Mouse (Mus musculus): ENCODE measurements at regions not wholly inside any gene's neighbourhood (a gene's known extent, or its start where the extent isn't known, plus 50 kb on each side); places are given as distances from the start of the nearest gene placed in this dataset.

GRCm38 (mm10) chr3:37915673-37916072 lies 191.4 kb upstream of the Gm5148 start:
- DNase-seq (ENCODE audit: low read depth), result no peak

- no peak for DNase-seq (ENCODE audit: low read depth)
Observed at GRCm38 (mm10) chr3:37914136-37914535, 189.8 kb upstream of the Gm5148 start.

- no peak for DNase-seq (ENCODE audit: low read depth)
Observed at GRCm38 (mm10) chr3:37909821-37910220, 185.5 kb upstream of the Gm5148 start.

- DNase-seq (ENCODE audit: low read depth), result no peak
Observed at GRCm38 (mm10) chr3:37909008-37909407, 184.7 kb upstream of the Gm5148 start.

- DNase-seq (ENCODE audit: low read depth), result no peak
Observed at GRCm38 (mm10) chr3:37908456-37908855, 184.2 kb upstream of the Gm5148 start.

- DNase-seq (ENCODE audit: low read depth), result no peak
Observed at GRCm38 (mm10) chr3:37907432-37908088, 183.3 kb upstream of the Gm5148 start.

- no peak for DNase-seq (ENCODE audit: low read depth)
Observed at GRCm38 (mm10) chr3:37906806-37907251, 182.5 kb upstream of the Gm5148 start.

GRCm38 (mm10) chr3:37904188-37904587 lies 179.9 kb upstream of the Gm5148 start:
- no peak for DNase-seq (ENCODE audit: low read depth)

- DNase-seq (ENCODE audit: low read depth), result no peak
Observed at GRCm38 (mm10) chr3:37903482-37903881, 179.2 kb upstream of the Gm5148 start.

DNA sequence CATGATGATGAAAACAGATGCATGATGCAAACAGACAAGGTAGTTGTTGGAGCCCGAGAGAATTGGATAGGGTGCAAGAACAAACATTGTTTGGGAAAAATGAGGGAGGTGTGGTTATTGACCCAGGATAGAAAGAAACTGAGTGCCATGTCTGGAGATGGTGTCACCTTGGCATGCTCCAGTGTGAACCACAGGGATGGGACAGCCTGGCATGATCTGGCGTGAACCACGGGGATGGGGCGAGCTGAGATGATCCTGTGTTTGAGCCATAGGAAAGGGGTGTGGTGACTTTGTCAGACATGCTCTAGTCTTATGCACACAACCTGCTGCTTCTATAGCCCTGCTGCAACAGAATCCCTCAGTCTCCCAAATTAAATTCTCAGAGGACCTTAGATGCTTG lies 178.7 kb upstream of the Gm5148 start:
- DNase-seq (ENCODE audit: low read depth), result no peak

- no peak for DNase-seq (ENCODE audit: low read depth)
Observed at GRCm38 (mm10) chr3:37897392-37897791, 173.1 kb upstream of the Gm5148 start.

- no peak for DNase-seq (ENCODE audit: low read depth)
Observed at GRCm38 (mm10) chr3:37896821-37897311, 172.6 kb upstream of the Gm5148 start.

DNA sequence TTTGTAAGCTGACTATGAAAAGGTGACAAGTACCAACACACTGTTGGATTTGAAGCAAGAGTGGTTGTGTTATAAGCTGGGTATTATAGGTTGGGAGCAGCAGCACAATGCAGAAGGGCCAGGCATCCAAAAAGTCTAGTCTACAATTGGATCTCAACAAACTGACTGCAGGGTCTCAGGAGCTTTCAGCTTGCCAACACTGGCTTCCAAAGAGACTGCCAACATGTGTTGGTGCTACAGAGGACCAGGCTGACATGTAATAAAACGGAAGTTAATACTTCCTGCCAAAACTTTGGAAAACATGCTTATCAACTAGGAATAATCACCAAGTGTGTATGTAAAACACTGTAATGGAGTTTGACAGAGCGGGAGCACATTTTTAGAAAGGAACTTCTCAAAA lies 170.3 kb upstream of the Gm5148 start:
- no peak for DNase-seq (ENCODE audit: low read depth)

- DNase-seq (ENCODE audit: low read depth), result no peak
Observed at GRCm38 (mm10) chr3:37890202-37890601, 165.9 kb upstream of the Gm5148 start.

GRCm38 (mm10) chr3:37888455-37888854 lies 164.2 kb upstream of the Gm5148 start:
- DNase-seq (ENCODE audit: low read depth), result no peak

- no peak for DNase-seq (ENCODE audit: low read depth)
Observed at GRCm38 (mm10) chr3:37887711-37888110, 163.4 kb upstream of the Gm5148 start.

DNA sequence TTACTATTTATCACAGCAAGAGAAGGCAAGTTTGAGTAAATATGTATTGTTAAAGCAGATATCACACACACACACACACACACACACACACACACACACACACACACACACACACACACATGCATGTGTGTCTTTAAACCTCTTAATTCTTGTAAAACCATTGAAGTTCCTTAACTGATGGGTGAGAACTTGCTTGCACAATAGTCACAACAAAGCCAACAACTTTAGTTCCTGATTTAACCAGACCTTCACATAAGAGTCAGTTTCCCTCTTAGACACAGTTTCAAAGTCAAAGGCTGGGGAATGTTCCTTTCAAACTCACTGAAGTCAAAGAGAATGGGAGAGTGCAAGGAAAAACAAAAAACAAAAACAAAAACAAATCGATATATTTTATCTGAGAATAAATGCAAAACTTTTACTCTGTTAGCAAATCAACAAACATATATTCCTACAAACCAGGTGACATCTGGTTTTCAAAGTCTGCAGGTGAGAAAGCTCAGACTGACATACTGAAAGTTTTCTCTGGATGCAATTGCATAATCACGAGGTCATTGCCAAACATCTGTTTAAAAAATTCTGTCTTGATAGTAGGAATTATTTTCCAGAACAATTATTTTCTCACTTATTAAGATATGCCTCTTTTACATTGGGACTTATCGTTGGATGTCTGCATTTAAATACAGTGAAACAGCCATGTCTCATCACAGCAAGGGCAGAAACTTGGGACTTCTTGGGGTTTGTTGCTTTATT lies 162.6 kb upstream of the Gm5148 start:
- no peak for DNase-seq (ENCODE audit: low read depth)

DNA sequence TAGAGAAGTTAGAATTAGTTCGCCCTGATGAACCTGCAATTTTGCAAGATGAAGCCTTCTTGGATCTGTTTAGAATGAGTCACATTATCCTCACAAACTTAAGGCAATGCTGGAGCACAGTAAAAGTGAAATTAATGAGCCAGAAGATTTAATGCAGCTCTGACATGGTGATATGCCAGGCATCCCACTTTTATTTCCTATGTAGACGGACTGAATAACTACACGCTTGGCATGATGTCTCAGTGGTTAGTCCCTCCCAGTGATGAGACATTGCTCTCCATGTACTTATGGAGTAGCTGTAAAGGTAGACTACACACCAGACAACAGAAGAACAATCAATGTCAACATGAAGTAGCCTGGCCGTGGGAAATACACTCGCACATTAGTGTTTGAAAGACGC lies 161.5 kb upstream of the Gm5148 start:
- DNase-seq (ENCODE audit: low read depth), result no peak

DNA sequence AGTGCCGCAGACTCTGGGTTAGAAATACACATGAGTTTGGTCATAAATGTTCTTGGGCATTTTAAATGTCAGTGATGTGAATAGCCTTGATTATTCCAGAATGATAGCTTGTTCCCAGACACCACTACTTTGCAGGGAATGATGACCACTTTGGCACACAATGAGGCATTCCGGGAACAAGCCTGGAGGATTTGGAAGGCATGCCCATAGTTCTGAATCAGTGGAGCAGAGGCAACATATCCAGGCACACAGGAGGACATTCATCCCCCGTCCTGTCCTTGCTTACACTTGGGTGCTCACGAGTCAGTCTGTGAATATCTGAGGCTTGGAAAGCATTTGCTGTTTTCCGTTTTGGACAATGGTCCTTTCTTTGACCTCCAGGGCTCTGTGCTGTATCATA lies 158.1 kb upstream of the Gm5148 start:
- DNase-seq (ENCODE audit: low read depth), result no peak

GRCm38 (mm10) chr3:37881016-37881415 lies 156.7 kb upstream of the Gm5148 start:
- no peak for DNase-seq (ENCODE audit: low read depth)

DNA sequence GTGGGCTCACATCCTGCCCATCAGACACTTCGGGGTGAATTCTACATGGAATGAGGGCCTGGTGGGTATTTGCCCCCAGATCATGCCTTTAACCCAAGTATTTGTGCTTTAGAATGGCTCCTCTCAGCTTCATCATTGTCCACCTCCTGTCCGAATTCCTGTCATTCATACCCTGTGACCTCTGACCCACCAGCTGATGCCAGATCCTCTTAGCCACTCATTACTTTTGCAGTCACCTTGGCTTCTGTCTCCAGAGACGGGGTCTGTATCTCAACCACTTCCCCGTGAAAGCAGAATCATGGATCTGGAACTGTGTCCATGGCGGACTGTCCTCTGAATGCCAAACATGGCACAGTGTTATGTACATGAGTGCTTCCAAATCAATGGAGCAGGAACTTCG lies 154.8 kb upstream of the Gm5148 start:
- no peak for DNase-seq (ENCODE audit: low read depth)

- DNase-seq (ENCODE audit: low read depth), result no peak
Observed at GRCm38 (mm10) chr3:37876016-37876765, 151.9 kb upstream of the Gm5148 start.

Data from c-Kit-positive CD71-positive TER-119-negative erythroid progenitor cells, embryonic 14.5 days (primary cell).